Mouse (Mus musculus) heart, adult 2 months (tissue): ENCODE results near the gene Pkp4.

ENCODE experiments used
- CTCF ChIP-seq: fragments of 200-600 bp; IDR thresholded peaks from 2 replicates; pipeline ENCODE4 v1.8.1; 2022; ENCODE audit warnings: antibody characterized with exemption, mild to moderate bottlenecking, moderate library complexity
- EP300 ChIP-seq: fragments of 200-500 bp; IDR thresholded peaks from 2 replicates; pipeline ENCODE4 v1.6.1; 2011; ENCODE audit warnings: low read depth, low read length, control low read depth; ENCODE audit not compliant: insufficient read depth
- POLR2A ChIP-seq: fragments of 200-500 bp; IDR thresholded peaks from 2 replicates; pipeline ENCODE4 v1.6.1; 2011; ENCODE audit warnings: mild to moderate bottlenecking, low read depth, low read length, control low read depth; ENCODE audit not compliant: insufficient read depth

- TF ChIP-seq EP300 = no peak
- no peak for TF ChIP-seq POLR2A
- TF ChIP-seq CTCF = no peak
Observed at GRCm38 (mm10) chr2:59190186-59190585, 29.5 kb downstream of the Pkp4 start.
